Mouse (Mus musculus) gastrocnemius, postnatal 4 days (tissue): ENCODE measurements around the gene Vwa5b1. TPM values are rescaled to one million over a fixed set of nuclear protein-coding genes. Genes with fewer than 3 reads are reported as not detected.

ENCODE experiments used
- DNase-seq, 2 experiments: peaks; one replicate each; pipeline ENCODE4 v3.0.0; 2021 to 2022; ENCODE audit warnings: low spot score in 2 of 2, mixed read lengths in 2 of 2
- total RNA-seq, 2 experiments: library from RNA; stranded (reverse); gene quantifications; 2 replicates each; pipeline ENCODE4 v1.2.3; 2021

The Vwa5b1 gene
- total RNA-seq, 2 experiments from 2014 or later: not detected

- no peak for DNase-seq
These were observed 57.3 kb downstream of the Vwa5b1 start for GRCm38 (mm10) chr4:138578406-138578805.

- no peak for DNase-seq
These were observed 59.0 kb downstream of the Vwa5b1 start for GRCm38 (mm10) chr4:138576661-138577060.

GRCm38 (mm10) chr4:138574800-138575606 is 60.7 kb downstream of the Vwa5b1 start:
- no peak for DNase-seq

- DNase-seq: no peak
These were observed 65.8 kb downstream of the Vwa5b1 start for GRCm38 (mm10) chr4:138569928-138570327.

- DNase-seq: no peak
These were observed 67.4 kb downstream of the Vwa5b1 start for GRCm38 (mm10) chr4:138568275-138568674.

- peak; percentile 65 to 83 for DNase-seq
These were observed 73.7 kb downstream of the Vwa5b1 start for GRCm38 (mm10) chr4:138561986-138562385.

- peak; percentile 42 to 47 for DNase-seq
These were observed 80.2 kb downstream of the Vwa5b1 start for GRCm38 (mm10) chr4:138555531-138555930.

- no peak for DNase-seq
These were observed 80.8 kb downstream of the Vwa5b1 start for GRCm38 (mm10) chr4:138554934-138555333.

- no peak for DNase-seq
These were observed 81.4 kb downstream of the Vwa5b1 start for GRCm38 (mm10) chr4:138554302-138554701.

GRCm38 (mm10) chr4:138553516-138553933 is 82.2 kb downstream of the Vwa5b1 start:
- DNase-seq: no peak

- DNase-seq: no peak
These were observed 82.6 kb downstream of the Vwa5b1 start for GRCm38 (mm10) chr4:138553116-138553515.

- DNase-seq: no peak
These were observed 84.1 kb downstream of the Vwa5b1 start for GRCm38 (mm10) chr4:138551601-138552000.

GRCm38 (mm10) chr4:138550557-138550956 is 85.1 kb downstream of the Vwa5b1 start:
- DNase-seq: no peak

- no peak for DNase-seq
These were observed 86.7 kb downstream of the Vwa5b1 start for GRCm38 (mm10) chr4:138548960-138549359.

- no peak for DNase-seq
These were observed 87.5 kb downstream of the Vwa5b1 start for GRCm38 (mm10) chr4:138548124-138548561.

GRCm38 (mm10) chr4:138547556-138547955 is 88.1 kb downstream of the Vwa5b1 start:
- no peak for DNase-seq

- no peak for DNase-seq
These were observed 88.6 kb downstream of the Vwa5b1 start for GRCm38 (mm10) chr4:138547041-138547440.

- no peak for DNase-seq
These were observed 89.4 kb downstream of the Vwa5b1 start for GRCm38 (mm10) chr4:138546241-138546640.

- peak; percentile 37 to 63 for DNase-seq
These were observed 92.5 kb downstream of the Vwa5b1 start for GRCm38 (mm10) chr4:138543177-138543576.

GRCm38 (mm10) chr4:138538084-138538449 is 97.6 kb downstream of the Vwa5b1 start:
- DNase-seq: no peak

- DNase-seq: no peak
These were observed 98.2 kb downstream of the Vwa5b1 start for GRCm38 (mm10) chr4:138537210-138538083.

GRCm38 (mm10) chr4:138535610-138536009 is 100.1 kb downstream of the Vwa5b1 start:
- DNase-seq: no peak
